Mouse (Mus musculus) heart, postnatal 10 days (tissue): Measurements from ENCODE around the gene Rec114. TPM values are rescaled to one million over a fixed set of nuclear protein-coding genes. Genes with fewer than 3 reads are reported as not detected.
A peak's percentile ranks its signal among the peaks of the same experiment; 100 is the strongest.

ENCODE experiments used
- DNase-seq, 2 experiments: peaks; one replicate each; pipeline ENCODE4 v3.0.0; 2021
- intact Hi-C: fragments of 180-260 bp; cut with DNase I; formaldehyde crosslinking; loops from one replicate; pipeline ENCODE4 v1.15.1; 2025
- total RNA-seq, 2 experiments: library from RNA; stranded (reverse); gene quantifications; 2 replicates each; pipeline ENCODE4 v1.2.3; 2021

Rec114 gene
- total RNA-seq, 2 experiments from 2014 or later = 1.3 to 4.2 TPM

DNA sequence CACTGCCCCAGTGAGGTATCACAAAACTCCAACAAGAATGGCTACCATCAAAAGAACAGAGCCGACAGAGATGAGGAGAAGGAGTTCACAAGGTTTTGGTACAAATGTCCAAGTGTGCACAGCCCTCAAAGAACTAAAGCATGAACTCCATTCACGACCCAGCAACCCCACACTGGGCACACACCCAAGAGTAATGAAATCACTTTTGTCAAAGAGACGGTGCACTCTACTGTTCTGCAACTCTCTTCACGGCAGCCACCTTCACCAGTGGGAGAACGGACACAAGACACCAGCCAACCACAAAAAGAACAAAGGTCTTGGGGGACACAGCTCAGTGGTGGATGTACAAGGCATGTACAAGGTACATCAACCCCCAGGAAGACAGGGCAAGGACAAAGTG, 24.3 kb downstream of the Rec114 start:
- no peak for DNase-seq
- intact Hi-C loops = no loop called here

DNA sequence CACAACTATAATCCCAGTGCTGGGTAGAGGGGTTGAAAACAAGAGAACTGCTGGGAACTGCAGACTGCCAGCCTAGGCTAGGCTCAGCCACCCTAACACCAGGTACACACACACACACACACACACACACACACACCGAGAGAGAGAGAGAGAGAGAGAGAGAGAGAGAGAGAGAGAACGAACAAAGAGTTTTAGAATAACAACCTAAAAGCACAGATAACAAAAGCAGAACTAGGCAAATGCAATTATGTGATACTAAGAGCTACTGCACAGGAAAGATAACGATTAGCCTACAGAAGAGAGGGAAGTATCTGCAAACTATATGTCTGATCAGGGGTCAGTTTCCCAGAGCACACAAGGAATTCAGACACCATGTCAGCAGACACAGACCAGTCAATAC, 24.8 kb downstream of the Rec114 start:
- intact Hi-C loops = no loop called here
- no peak for DNase-seq

DNA sequence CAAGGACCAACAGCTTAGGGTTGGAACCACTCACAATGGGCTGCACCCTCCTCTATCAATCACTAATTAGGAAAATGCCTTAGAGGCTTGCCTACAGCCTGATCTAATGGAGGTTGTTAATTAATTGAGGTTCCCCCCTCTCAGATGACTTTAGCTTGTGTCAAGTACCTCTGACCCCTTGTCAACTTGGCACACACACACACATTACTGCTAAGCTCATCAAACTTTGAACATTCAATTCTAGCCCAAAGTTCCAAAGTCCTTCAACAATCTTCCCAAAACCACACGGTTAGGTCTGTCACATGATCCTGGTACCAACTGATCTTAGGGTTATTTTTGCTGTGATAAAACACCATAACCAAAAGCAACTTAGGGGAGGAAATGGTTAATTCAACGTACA, 26.9 kb downstream of the Rec114 start:
- intact Hi-C loops = no loop called here
- DNase-seq = no peak

DNA sequence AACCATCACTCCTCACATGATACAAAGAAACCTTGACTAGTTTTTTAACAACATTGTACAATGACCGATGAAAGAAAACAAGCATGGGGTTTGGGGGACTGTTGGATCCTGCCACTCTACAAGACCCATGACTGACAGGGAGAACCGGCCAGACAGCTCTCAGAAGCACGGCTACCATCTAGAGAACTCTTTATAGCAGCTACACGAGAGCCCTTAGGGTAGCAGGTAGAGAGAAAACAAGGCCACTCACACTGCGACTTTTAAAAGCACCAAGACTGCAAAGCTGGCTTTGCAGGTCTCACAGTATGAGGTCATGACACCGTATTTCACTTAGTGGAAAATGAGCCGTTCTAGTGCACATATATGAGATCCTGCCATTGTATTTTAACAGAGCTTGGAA, 33.1 kb downstream of the Rec114 start:
- intact Hi-C loops = loop anchor here (1.0 kb wide), 1 partner anchor 164 kb away; no protein-coding TSS in a partner anchor

DNA sequence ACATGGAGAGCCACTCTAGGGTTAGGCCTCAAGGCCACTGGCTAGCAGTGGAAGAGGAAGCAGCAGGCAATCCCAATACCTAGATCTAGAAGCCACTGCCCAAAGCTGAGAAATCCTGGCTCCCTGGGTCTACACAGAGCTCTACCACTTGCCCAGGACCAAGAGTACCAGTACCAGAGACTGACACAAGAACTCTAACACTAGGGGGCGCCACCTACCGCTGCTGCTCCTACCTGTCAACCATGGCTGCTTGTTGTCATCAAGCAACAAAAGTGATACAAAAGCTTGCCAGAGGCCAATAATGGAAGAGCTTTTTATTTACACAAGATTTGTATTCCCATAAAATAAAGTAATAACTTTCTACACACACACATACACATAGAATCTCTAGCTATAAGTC, 33.8 kb downstream of the Rec114 start:
- intact Hi-C loops = loop anchor here (1.0 kb wide), 1 partner anchor 164 kb away; no protein-coding TSS in a partner anchor

More for the DNA sequence above, 33.1 kb downstream of the Rec114 start:
- no peak for DNase-seq

DNA sequence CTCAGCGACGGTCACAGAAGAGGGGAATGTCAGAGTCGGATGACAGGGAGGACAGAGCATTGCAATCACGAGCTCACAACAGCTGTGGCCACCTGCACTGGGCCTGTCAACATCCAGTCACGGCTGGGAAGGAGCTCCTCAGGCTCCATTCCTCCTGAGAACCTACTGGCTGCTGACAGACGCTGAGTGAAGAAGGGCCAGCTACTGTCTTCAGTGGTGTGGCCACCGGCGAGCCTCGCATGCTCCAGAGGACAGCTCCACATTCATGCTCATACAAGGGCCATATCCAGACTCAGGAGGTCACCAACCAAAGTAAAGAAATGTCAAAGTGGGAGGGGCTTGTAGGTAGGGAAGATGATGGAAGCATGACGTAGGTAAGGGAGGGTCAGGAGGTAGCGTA, 36.0 kb downstream of the Rec114 start:
- DNase-seq = no peak
- intact Hi-C loops = no loop called here

More for the DNA sequence above, 33.8 kb downstream of the Rec114 start:
- peak; percentile 71 to 84 for DNase-seq

DNA sequence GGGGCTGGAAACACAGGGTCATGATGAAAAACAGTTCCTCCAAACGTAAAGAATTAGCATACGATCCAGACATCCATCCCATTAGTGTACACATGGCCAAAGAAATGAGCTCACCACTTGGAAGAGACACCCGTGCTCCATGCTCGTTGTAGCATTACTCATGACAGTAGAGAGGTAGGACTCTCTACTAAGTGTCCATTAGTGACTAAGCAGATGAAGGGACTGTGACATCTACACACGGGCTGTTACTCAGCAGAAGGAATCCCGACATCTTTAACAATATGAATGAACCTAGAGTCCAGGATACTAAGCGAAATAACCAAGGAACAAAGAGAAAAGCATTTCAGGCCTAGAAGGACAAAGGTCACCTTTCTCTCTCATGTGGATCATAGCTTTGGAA, 37.7 kb downstream of the Rec114 start:
- no peak for DNase-seq
- intact Hi-C loops = no loop called here

DNA sequence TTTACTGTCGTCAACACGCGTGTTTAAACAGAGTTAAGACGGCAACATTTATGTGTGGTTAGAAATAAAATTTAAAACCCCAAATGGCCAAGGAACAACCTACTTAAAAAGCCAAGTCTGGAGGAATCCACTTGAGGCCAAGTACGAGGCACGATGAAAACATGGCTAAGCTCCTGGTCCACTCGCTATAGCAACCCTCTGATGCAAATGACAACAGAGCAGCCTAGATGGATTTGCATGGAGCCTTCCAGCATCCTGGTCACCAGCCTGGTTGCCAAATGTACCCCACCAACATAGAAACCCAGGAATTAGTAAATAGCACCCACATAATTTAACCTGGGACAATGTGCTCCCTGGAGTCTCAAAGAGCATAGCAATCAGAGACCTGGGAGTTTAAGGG, 40.0 kb downstream of the Rec114 start:
- intact Hi-C loops = no loop called here
- DNase-seq = no peak

DNA sequence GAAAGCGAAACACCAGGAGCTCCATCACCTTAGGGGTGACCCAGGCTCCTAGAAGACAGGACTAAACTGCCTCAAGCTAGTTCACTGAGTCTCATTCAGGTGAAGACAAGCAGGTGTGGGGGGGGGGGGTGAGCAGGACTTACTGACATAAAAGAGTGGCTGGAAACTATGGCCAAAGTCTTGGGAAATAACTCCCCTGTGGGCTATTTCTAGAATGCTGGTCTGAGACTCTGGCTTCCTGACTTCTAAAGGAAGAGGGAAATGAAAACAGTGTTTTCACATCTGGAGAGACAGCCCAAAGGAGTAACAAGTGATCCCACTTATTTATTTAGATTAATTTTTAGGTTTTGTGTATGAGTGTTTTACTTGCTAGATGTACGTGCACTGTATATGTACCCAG, 42.0 kb downstream of the Rec114 start:
- peak in 1 of 2 experiments; percentile 13 for DNase-seq
- intact Hi-C loops = no loop called here

DNA sequence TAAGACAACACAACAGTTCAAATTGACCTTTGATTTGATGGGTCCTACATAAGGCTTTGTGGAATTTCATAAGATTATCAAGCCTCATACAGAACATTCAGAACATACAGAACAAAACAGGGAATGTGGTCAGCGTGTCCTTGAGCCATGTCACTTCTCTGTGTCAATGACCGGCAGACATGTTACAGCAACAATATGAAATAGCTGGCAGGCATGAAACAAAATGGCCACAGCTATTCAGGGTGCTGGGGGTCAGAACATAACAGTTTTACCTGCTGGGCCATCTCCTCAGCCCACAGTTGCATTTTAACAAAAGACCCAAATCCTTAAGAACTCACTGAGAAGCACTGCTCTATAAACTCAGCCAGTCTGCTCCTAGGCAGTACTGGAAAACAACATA, 45.3 kb downstream of the Rec114 start:
- intact Hi-C loops = no loop called here
- no peak for DNase-seq

DNA sequence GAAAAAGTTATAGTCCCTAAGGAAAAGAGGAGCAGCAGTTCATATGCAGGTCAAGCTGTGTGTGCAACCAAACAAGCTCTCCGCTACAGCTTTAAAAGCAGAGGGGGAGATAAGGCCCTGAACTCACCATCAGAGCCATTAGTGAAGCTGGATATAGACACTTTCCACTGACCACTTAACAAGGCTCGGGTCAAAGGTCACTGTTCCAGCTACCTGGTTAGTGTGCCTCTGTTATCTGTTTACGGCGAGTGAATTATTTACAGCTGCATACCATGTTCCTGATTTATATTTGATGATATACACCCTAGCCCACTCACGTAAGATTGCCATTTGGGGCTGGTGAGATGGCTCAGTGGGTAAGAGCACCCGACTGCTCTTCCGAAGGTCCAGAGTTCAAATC, 52.3 kb downstream of the Rec114 start:
- no peak for DNase-seq
- intact Hi-C loops = no loop called here

DNA sequence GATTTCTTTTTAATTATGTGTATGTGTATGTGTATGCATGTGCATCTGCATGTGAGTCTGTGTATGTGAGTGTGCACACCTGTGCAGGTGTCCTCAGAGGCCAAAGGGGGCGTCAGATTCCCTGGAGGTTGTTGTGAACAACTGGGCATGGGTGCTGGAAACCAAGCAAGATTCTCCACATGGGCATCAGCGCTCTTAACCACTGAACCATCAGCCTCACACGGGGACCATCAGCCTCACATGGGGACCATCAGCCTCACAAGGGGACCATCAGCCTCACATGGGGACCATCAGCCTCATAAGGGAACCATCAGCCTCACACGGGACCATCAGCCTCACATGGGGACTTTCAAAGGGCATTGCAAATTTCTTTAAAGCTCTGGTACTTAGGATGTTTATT, 53.1 kb downstream of the Rec114 start:
- intact Hi-C loops = no loop called here
- no peak for DNase-seq

DNA sequence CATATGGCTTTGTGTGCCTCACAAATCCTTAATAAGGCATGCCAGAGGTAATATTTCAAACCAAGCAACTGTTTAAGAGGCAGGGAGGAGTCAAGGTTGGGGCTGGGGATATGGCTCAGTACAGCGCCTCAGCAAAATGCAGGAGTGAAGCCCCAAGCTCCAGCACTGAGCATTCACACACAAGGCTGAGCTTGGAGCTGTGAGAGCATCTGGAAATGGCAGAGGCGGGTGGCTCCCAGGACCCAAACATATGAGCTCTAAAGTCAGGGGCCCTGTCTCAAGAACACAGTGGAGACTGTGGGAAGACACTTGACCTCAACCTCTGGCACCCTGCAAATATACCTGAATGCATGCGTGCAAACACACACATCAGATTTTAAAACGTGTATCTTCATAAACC, 55.7 kb downstream of the Rec114 start:
- no peak for DNase-seq
- intact Hi-C loops = loop anchor here (5.0 kb wide), 1 partner anchor 139 kb away; no protein-coding TSS in a partner anchor

DNA sequence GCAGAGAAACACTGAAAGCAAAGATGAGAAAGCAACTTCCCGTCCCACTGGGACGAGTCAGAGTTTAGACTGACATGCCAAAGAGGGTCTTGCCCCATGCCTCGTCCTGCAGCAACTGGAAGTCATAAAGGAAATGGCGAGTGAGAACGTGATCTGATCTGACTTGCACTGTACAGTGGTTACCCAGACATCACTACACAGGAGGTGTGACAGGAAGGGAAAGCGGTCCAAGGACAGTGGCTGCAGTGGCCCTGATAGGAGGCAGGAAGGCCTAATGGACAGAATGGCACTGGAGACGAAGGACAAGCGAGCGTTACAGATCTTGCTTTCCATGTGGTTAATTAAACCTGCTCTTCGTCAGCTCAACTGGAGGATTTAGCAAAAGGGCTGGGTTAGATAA, 58.5 kb downstream of the Rec114 start:
- no peak for DNase-seq
- intact Hi-C loops = loop anchor here (5.0 kb wide), 1 partner anchor 142 kb away; no protein-coding TSS in a partner anchor

DNA sequence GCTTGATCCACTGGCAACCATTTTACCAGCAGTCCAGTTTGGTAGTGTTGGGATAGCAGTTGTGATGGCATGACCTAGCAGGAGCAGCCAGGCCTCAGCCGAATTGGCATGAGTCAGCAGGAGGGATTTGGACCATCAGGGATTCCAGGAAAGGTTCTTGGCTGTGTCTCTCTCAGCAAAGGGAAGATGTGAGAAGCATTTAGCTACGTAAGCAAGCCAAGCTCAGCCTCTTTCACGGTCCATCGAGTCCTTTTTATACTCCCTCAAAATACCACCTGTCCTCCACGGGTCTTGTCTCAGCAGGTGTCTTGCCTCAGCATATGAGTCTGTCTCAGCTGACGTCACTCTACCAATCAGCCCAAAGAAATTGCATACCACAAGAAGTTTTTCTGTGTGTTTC, 60.4 kb downstream of the Rec114 start:
- DNase-seq = no peak
- intact Hi-C loops = no loop called here

DNA sequence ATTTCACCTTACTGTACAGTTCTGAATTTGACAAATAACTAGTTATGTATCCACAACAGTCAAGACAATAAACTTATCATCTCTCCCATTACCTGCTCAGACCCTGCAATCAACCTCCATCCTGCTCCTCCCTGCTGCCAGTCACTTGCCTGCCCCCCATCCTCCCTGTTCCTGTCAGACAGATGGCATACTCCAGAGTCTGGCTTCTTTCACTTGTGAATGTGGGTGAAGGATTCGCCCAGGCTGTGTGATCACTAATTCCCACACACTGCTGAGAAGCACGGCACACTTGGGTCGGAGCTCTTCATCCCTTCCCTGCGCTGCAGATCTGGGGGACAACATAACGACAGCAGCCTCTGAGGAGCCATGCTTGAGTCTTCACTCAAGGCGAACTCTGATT, 61.7 kb downstream of the Rec114 start:
- intact Hi-C loops = no loop called here
- no peak for DNase-seq

DNA sequence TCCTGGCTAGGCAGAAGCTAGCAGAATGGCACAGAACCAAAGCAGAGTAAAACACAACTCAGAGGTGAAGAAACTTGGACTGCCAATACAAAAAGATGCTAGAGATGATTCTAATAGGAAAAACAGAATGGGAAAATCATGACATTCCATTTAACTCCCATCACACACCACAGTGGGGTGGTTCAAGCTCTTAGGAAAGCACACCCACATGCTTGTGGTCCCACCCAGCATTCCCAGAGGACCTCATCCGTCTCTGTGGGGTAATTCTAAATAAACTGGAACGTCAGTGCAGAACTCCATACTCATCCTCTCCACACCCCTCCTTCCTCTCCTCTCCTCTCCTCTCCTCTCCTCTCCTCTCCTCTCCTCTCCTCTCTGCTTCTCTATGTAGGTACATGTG, 62.4 kb downstream of the Rec114 start:
- intact Hi-C loops = no loop called here
- DNase-seq = no peak

DNA sequence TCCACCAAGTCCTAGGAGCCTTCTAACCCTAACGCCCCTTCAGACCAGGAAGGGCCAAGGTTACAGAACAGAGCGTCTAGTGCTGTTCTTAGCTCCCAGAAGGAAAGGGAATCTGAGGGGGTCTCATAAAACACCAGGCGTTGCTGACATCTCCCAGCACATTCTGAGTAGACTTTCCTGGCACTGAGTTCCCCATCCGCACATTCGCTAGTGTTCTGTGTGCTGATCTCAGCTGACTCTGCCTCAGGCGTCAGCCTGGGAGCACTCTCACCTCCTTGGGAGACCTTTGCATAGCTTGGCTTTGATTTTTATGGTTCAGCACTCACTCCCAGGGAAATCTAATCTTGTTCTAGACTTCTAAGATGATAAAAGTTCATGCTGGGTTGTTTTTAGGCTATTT, 68.4 kb downstream of the Rec114 start:
- intact Hi-C loops = no loop called here
- no peak for DNase-seq

DNA sequence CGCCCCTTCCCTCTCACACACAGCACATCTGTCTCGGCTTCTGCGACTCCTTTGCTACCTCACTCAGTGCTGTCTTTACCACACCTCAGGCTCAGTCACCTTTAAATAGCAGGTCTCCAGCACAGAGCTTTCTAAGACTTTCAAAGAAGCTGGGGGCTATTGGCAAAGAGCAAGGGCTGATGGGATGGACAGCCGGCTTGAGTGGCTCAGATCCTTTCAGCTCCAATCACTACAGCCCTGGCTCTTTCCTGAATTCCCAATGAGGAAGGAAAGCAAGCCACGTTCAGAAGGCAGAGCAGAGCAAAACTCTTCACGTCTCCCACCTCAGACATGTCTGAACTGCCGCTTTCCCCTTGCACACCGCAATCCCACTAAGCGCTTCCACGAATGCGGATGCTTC, 69.0 kb downstream of the Rec114 start:
- no peak for DNase-seq
- intact Hi-C loops = no loop called here

DNA sequence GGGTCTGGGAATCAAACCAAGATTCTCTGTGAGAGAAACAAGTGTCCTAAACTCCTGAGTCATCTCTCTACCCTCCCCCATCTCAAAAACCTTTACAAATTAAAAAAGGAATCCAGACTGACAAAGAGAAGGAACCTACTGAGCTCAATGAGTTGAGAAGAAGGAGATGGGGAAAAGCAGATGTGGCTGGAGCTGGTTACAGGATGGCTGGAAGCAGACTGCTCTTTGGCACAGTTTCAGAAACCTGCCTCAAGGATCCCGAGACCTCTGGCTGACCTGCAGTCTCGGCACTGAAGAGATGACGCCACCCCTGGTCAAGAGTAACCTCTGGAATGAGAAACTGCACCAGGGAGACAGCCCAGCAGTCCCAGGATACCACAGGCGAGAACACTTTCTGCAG, 71.3 kb downstream of the Rec114 start:
- intact Hi-C loops = no loop called here
- DNase-seq = peak; percentile 64 to 70

DNA sequence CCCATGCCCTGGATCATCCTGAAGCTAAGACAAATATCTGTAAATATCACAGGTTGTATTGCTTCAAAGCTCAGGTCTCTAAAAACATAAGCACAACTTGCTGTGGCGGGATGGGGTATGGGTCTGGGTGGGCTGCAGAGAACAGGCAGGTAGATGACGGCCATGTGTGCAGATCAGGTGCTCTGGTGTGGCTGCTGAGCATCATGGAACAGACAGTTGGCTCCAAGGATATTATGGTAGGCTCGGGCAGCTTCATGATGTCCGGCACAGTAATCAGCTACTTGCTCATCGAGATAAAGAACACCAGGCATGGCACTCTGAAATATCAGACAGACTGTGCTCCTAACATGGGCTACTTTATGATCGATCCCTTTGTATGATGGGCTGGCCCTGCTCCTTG, 73.9 kb downstream of the Rec114 start:
- intact Hi-C loops = no loop called here
- DNase-seq = no peak

DNA sequence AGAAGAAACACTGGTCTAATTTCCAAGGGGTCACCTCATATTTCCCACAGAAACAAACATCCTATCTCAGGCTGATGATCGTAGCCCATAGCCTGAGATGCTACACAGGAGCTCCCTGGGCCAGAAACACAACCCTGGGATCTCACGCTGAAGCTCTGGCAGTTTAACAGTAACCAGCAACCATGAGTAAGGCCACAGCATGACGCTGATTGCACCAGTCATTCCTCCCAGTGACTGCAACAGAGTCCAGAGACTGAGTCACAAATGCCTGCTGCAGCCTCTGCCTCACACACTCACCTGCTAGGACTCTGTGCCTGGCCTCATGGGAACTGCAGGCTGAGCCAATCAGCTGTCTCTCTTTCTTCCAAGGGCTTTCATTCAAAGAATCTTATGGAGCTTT, 74.7 kb downstream of the Rec114 start:
- intact Hi-C loops = no loop called here
- DNase-seq = no peak

DNA sequence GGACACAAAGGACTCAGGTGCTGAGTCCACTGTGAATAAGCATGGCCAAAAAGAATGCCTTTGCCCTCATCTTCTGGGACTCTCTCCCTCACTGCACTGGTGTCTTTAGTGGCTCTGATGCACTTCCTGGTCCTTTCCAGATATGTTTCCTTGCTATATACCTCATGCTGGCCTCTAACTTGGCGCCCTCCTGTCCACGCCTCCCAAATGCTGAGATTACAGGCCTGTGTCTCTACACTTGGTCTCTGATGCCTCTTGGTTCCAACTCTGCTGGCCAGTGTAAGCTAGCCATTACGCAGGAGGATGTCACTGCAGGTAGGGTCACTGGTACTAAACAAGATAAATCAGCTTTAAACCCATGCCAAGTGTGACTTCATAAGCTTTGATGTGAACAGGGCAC, 75.6 kb downstream of the Rec114 start:
- intact Hi-C loops = no loop called here
- DNase-seq = no peak

DNA sequence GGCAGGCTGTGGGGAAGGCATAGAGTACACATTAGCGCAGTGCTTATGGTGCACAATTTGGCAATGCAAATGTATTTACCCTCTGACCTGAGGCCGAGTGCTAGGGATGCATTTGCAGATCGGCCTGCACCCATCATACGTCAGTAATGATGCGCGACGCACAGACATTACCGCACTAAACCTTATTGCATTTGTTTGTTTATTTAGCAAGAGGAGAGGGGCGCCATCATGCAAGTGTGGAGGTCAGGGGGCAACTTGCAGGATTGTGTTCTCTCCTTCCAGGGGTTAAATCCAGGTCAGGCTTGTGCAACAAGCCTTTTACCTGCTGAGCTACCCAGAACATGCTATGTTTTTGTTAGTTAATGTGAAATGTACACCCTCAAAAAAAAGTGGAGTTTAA, 76.5 kb downstream of the Rec114 start:
- no peak for DNase-seq
- intact Hi-C loops = no loop called here
